Mouse (Mus musculus): ENCODE data around the gene Sec14l2. TPM values are rescaled to one million over a fixed set of nuclear protein-coding genes. Genes with fewer than 3 reads are reported as not detected.

Gene Sec14l2
- polyA plus RNA-seq (2015; fragmentation: Nextera tagmentation; extraction: Ambion mirVana): 1.7 and 1.9 TPM in 2 replicates

- peaks cover 9% of the 10 kb centered on the region for H3K4me1 ChIP-seq
- H3K27me3 ChIP-seq (replicated peaks): peaks cover 11% of the 10 kb centered on the region
- H3K27ac ChIP-seq: no peak within 1 kb of the TSS
- WGBS: 72% methylated on average over 10 of the region's 10 CpGs
- no peak for ATAC-seq (ENCODE audit: insufficient read depth, low FRiP score, low read depth)
- H3K9me3 ChIP-seq: no peaks in the 10 kb centered on the region
- no peak within 1 kb of the TSS for H3K4me3 ChIP-seq (replicated peaks)
- no peak within 1 kb of the TSS for H3K4me2 ChIP-seq
- no peak within 1 kb of the TSS for H3K9ac ChIP-seq
- no peaks in the 10 kb centered on the region for H3K36me3 ChIP-seq
These were observed at the start of gene Sec14l2 for GRCm38 (mm10) chr11:4122742-4123579. Gene Sec14l2 (minus strand): TSS chr11:4123415.

GRCm38 (mm10) chr11:4166467-4167090 is 43.4 kb upstream of the Sec14l2 start:
- no peak overlapping the region for H3K4me2 ChIP-seq
- peaks cover 53% of the 10 kb centered on the region for H3K36me3 ChIP-seq
- no peak overlapping the region for H3K9ac ChIP-seq
- H3K9me3 ChIP-seq: no peaks in the 10 kb centered on the region
- no peak for ATAC-seq (ENCODE audit: insufficient read depth, low FRiP score, low read depth)
- WGBS: 81% methylated on average over 7 of the region's 7 CpGs
- H3K27me3 ChIP-seq (replicated peaks): no peaks in the 10 kb centered on the region
- no peak overlapping the region for H3K27ac ChIP-seq
- H3K4me3 ChIP-seq (replicated peaks): no peak overlapping the region
- H3K4me1 ChIP-seq: peaks cover 5% of the 10 kb centered on the region; the same call in 1 of the 2 replicates

GRCm38 (mm10) chr11:4164701-4165100 is 41.5 kb upstream of the Sec14l2 start:
- ATAC-seq (ENCODE audit: insufficient read depth, low FRiP score, low read depth): no peak
- H3K27me3 ChIP-seq (replicated peaks): no peaks in the 10 kb centered on the region
- no peak overlapping the region for H3K27ac ChIP-seq
- H3K4me1 ChIP-seq: peaks cover 14% of the 10 kb centered on the region
- H3K36me3 ChIP-seq: peaks cover 41% of the 10 kb centered on the region
- 90% methylated on average over 2 of the region's 2 CpGs for WGBS
- H3K4me3 ChIP-seq (replicated peaks): no peak overlapping the region
- H3K4me2 ChIP-seq: no peak overlapping the region
- H3K9me3 ChIP-seq: no peaks in the 10 kb centered on the region
- H3K9ac ChIP-seq: no peak overlapping the region

- peak overlapping the region; percentile 74 for H3K27ac ChIP-seq
- H3K4me1 ChIP-seq: peaks cover 20% of the 10 kb centered on the region
- 6% methylated on average over 15 of the region's 15 CpGs for WGBS
- H3K4me2 ChIP-seq: peak overlapping the region; percentile 81
- peak overlapping the region; percentile 81 for H3K9ac ChIP-seq
- H3K9me3 ChIP-seq: no peaks in the 10 kb centered on the region
- ATAC-seq (ENCODE audit: insufficient read depth, low FRiP score, low read depth): no peak
- peak overlapping the region; percentile 84 for H3K4me3 ChIP-seq (replicated peaks)
- peaks cover 13% of the 10 kb centered on the region for H3K36me3 ChIP-seq
- H3K27me3 ChIP-seq (replicated peaks): no peaks in the 10 kb centered on the region
These were observed 37.7 kb upstream of the Sec14l2 start for GRCm38 (mm10) chr11:4160758-4161480.

GRCm38 (mm10) chr11:4159808-4160708 is 36.8 kb upstream of the Sec14l2 start, which contains the start of the genes Ccdc157 and Sf3a1:
Gene Ccdc157 (minus strand): TSS chr11:4160293.
Gene Sf3a1 (plus strand): TSS chr11:4160350.
- peaks cover 13% of the 10 kb centered on the region for H3K36me3 ChIP-seq
- ATAC-seq (ENCODE audit: insufficient read depth, low FRiP score, low read depth): peak; percentile 96
- peak within 1 kb of the TSS; percentile 74 for H3K27ac ChIP-seq
- WGBS: 2% methylated on average over 54 of the region's 54 CpGs
- peaks cover 20% of the 10 kb centered on the region for H3K4me1 ChIP-seq
- H3K27me3 ChIP-seq (replicated peaks): no peaks in the 10 kb centered on the region
- H3K4me2 ChIP-seq: peak within 1 kb of the TSS; percentile 81
- peak within 1 kb of the TSS; percentile 81 for H3K9ac ChIP-seq
- peak within 1 kb of the TSS; percentile 84 for H3K4me3 ChIP-seq (replicated peaks)
- no peaks in the 10 kb centered on the region for H3K9me3 ChIP-seq

GRCm38 (mm10) chr11:4158676-4159075 is 35.5 kb upstream of the Sec14l2 start:
- peaks cover 4% of the 10 kb centered on the region; the same call in 1 of the 2 replicates for H3K36me3 ChIP-seq
- H3K4me1 ChIP-seq: peaks cover 20% of the 10 kb centered on the region
- H3K9me3 ChIP-seq: no peaks in the 10 kb centered on the region
- H3K27me3 ChIP-seq (replicated peaks): no peaks in the 10 kb centered on the region
- no peak overlapping the region for H3K4me2 ChIP-seq
- ATAC-seq (ENCODE audit: insufficient read depth, low FRiP score, low read depth): no peak
- WGBS: 85% methylated on average over 3 of the region's 3 CpGs
- H3K4me3 ChIP-seq (replicated peaks): no peak overlapping the region
- H3K27ac ChIP-seq: no peak overlapping the region
- no peak overlapping the region for H3K9ac ChIP-seq

- Histone ChIP-seq H3K27me3 (replicated peaks) (no peaks in the 10 kb centered on the region), H3K9me3 (no peaks in the 10 kb centered on the region), H3K9ac (no peak overlapping the region), H3K4me2 (no peak overlapping the region), H3K4me1 (peaks cover 8% of the 10 kb centered on the region; the same call in 1 of the 2 replicates), H3K4me3 (replicated peaks) (no peak overlapping the region), H3K27ac (no peak overlapping the region), H3K36me3 (no peaks in the 10 kb centered on the region)
- ATAC-seq (ENCODE audit: insufficient read depth, low FRiP score, low read depth): no peak
- 70% methylated on average over 5 of the region's 5 CpGs for WGBS
These were observed 32.4 kb upstream of the Sec14l2 start for GRCm38 (mm10) chr11:4155641-4156040.

GRCm38 (mm10) chr11:4153694-4154093 is 30.5 kb upstream of the Sec14l2 start:
- Histone ChIP-seq H3K9ac (no peak overlapping the region), H3K4me1 (no peaks in the 10 kb centered on the region), H3K4me3 (replicated peaks) (no peak overlapping the region), H3K27ac (no peak overlapping the region), H3K4me2 (no peak overlapping the region), H3K27me3 (replicated peaks) (no peaks in the 10 kb centered on the region), H3K36me3 (peaks cover 3% of the 10 kb centered on the region; the same call in 1 of the 2 replicates), H3K9me3 (no peaks in the 10 kb centered on the region)
- 89% methylated on average over 7 of the region's 7 CpGs for WGBS
- no peak for ATAC-seq (ENCODE audit: insufficient read depth, low FRiP score, low read depth)

- 86% methylated on average over 6 of the region's 6 CpGs for WGBS
- H3K4me3 ChIP-seq (replicated peaks): no peak overlapping the region
- H3K36me3 ChIP-seq: peaks cover 3% of the 10 kb centered on the region; the same call in 1 of the 2 replicates
- H3K4me2 ChIP-seq: no peak overlapping the region
- ATAC-seq (ENCODE audit: insufficient read depth, low FRiP score, low read depth): no peak
- no peaks in the 10 kb centered on the region for H3K9me3 ChIP-seq
- no peaks in the 10 kb centered on the region for H3K27me3 ChIP-seq (replicated peaks)
- H3K27ac ChIP-seq: no peak overlapping the region
- no peak overlapping the region for H3K9ac ChIP-seq
- H3K4me1 ChIP-seq: no peaks in the 10 kb centered on the region
These were observed 26.7 kb upstream of the Sec14l2 start for GRCm38 (mm10) chr11:4149886-4150285.

- Histone ChIP-seq H3K27me3 (replicated peaks) (no peaks in the 10 kb centered on the region), H3K4me1 (no peaks in the 10 kb centered on the region), H3K27ac (no peak overlapping the region), H3K36me3 (peaks cover 3% of the 10 kb centered on the region; the same call in 1 of the 2 replicates), H3K4me3 (replicated peaks) (no peak overlapping the region), H3K4me2 (no peak overlapping the region), H3K9me3 (no peaks in the 10 kb centered on the region), H3K9ac (no peak overlapping the region)
- 83% methylated on average over 9 of the region's 9 CpGs for WGBS
- no peak for ATAC-seq (ENCODE audit: insufficient read depth, low FRiP score, low read depth)
These were observed 25.4 kb upstream of the Sec14l2 start for GRCm38 (mm10) chr11:4148536-4149156.
